Mouse (Mus musculus) T-helper 17 cell (primary cell): ENCODE results near the gene Gm14322.
"Not testable (repeated sequence)": the region's sequence is repeated elsewhere in the genome, so short reads cannot be mapped to it uniquely, and the experiment has no call there.

Source experiments
- in situ Hi-C, 2 experiments: fragments of 300-600 bp; cut with MboI, MseI; formaldehyde crosslinking; loops; 1 replicate in 1 of 2; 2 replicates in 1 of 2; pipeline ENCODE4 v1.15.1; 2025; ENCODE audit warnings: high pct_unique_total_duplicates in 2 of 2

The Gm14322 gene

DNA sequence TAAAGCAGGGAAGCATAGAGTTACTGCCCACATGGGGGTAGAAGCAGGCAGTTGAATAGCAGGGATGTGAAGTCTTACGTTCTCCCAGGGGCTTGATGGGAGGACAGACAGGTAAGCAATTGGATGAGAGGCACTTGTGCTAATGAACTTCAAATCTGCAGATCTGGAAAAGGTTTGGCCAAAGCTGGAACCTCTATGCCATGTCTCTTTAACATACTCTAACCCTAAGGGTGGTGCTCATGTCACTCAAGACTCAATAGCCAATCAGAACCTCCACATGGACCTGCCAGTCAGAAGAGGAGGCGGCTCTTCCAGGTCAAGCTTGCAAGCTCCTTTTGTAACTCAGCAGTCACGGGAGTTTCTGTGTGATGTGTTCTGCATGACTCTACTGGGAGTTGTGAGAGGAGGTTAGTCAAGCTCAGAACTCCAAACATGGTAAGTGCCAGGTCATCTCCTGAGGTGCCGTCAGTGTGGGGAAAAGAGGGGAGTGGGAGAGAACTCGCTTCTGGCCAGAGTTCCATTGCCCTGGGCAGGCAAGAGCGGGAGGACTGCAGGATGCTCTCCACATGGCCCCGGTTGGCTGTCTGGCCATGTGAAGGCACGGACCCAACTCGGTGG is at the start of gene Gm14322:
Gm14322 (plus strand) TSS at position 348 of the 618 bp plus-strand sequence.
- in situ Hi-C loops = loop anchor here in 1 of 2 experiments (5.0 to 25.0 kb wide), 2 partner anchors 247 to 362 kb away; partner anchors contain the start of gene Gm14418

GRCm38 (mm10) chr2:177741487-177741886 is 17.6 kb upstream of the Gm14322 start:
- in situ Hi-C loops = loop anchor here in 1 of 2 experiments (25.0 kb wide), 1 partner anchor 246 kb away; no protein-coding TSS in a partner anchor

DNA sequence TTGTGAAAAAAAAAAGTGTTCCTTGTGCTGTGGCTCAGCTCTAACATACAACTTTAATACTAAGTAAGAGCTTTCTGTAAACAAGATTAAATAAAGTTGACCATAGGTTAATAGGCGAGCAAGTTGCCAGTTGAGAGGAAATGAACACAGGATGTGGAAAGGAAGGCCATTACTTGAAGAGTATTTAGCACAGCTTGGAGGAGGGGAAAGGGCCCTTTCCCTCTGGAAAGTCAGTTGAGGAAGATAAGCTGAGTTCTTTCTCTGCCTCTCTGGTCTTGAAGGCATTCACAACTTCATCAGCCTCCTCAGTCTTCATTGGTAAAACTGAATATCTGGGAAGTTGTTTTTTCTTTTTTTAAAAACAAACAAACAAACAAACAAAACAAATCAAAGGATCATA is 28.3 kb downstream of the Gm14322 start:
- in situ Hi-C loops = not testable (repeated sequence)

GRCm38 (mm10) chr2:177806170-177806569 is 47.1 kb downstream of the Gm14322 start:
- in situ Hi-C loops = not testable (repeated sequence)
